Mouse (Mus musculus) frontal cortex, adult 2 months (tissue): ENCODE data around the gene Klf16. TPM values are rescaled to one million over a fixed set of nuclear protein-coding genes. Genes with fewer than 3 reads are reported as not detected.
"Not testable (repeated sequence)": the region's sequence is repeated elsewhere in the genome, so short reads cannot be mapped to it uniquely, and the experiment has no call there.

Source experiments
- DNase-seq, 2 experiments: peaks; one replicate each; pipeline ENCODE4 v3.0.0; 2022; ENCODE audit warnings: low spot score in 1 of 2; ENCODE audit errors: extremely low spot score in 1 of 2
- polyA plus RNA-seq: library from polyadenylated mRNA; depleted of rRNA; stranded (reverse); fragments of >200 nt; gene quantifications from 2 replicates; pipeline ENCODE4 v1.2.3, GENCODE M21; 2012

The Klf16 gene
- polyA plus RNA-seq, 1 experiment, result 37.9 TPM

GRCm38 (mm10) chr10:80606737-80607350 is 29.7 kb upstream of the Klf16 start:
- no peak for DNase-seq

GRCm38 (mm10) chr10:80606306-80606705 is 29.2 kb upstream of the Klf16 start:
- DNase-seq, result no peak

GRCm38 (mm10) chr10:80605721-80606120 is 28.6 kb upstream of the Klf16 start, which contains the start of gene Gm49322:
Gm49322 (plus strand) TSS chr10:80606021.
- not testable (repeated sequence) for DNase-seq

- no peak for DNase-seq
Observed at GRCm38 (mm10) chr10:80604988-80605387, 27.9 kb upstream of the Klf16 start.

- DNase-seq, result no peak
Observed at GRCm38 (mm10) chr10:80604001-80604509, 26.9 kb upstream of the Klf16 start.

- DNase-seq, result no peak
Observed at GRCm38 (mm10) chr10:80603364-80603763, 26.2 kb upstream of the Klf16 start.

DNA sequence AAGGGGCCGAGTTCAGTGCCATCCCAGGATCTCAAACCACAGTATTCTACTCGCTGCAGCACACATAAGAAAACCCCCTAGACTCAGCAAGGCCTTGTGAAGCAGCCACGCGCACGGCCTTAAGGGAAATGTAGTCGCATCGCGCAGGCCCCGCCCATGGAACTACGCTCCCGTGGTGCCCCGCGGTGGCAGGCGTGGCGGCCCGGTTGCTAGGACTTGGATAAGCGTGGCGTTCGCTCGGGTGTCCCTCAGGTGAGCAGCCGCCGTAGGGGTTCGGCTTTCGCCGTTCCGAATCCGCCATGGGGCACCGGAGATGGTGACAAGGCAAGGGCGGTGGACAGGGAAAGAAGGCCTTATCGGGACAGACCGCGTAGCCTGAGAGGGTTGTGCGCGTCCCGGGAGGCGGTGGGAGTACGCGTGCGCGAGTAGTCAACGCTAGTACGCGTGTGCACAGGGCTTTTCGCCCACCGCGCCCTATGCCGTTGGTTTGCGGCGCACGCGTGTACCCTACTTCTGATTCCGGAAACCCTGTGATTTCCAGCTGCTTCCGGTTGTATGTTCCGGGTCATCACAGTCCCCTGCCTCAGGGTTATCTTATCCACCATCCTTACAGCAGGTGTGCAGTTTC is 25.7 kb upstream of the Klf16 start, which contains the start of the genes Scamp4 and Adat3:
Scamp4 (plus strand) TSS at position 175 of the 628 bp plus-strand sequence.
Adat3 (plus strand) TSS at position 183 of the 628 bp plus-strand sequence.
- peak; percentile 93 to 96 for DNase-seq

- no peak for DNase-seq
Observed at GRCm38 (mm10) chr10:80596318-80596717, 19.2 kb upstream of the Klf16 start.

- DNase-seq, result peak; percentile 92 to 93
Observed at GRCm38 (mm10) chr10:80589879-80590854, 13.0 kb upstream of the Klf16 start, which contains the start of gene Abhd17a. Abhd17a (minus strand) TSS chr10:80590341.

- no peak for DNase-seq
Observed at GRCm38 (mm10) chr10:80589127-80589878, 12.2 kb upstream of the Klf16 start.

DNA sequence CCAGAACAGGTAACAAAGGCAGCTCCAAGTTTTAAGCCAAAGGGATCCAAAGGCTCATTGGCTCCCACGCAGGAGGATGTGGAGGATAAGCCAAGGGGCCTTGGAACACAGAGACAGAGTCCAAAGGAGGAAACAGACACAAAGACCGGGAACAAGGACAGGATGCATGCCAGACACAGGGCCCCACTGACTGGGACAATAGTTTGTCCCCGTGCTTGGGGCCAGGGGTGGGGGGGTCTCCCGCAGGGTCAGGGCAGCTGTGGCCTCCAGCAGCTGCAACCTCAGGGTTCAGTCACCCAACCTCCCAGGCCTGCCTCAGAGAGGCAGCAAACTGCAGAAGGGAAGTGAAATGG is 10.2 kb upstream of the Klf16 start:
- DNase-seq, result no peak

DNA sequence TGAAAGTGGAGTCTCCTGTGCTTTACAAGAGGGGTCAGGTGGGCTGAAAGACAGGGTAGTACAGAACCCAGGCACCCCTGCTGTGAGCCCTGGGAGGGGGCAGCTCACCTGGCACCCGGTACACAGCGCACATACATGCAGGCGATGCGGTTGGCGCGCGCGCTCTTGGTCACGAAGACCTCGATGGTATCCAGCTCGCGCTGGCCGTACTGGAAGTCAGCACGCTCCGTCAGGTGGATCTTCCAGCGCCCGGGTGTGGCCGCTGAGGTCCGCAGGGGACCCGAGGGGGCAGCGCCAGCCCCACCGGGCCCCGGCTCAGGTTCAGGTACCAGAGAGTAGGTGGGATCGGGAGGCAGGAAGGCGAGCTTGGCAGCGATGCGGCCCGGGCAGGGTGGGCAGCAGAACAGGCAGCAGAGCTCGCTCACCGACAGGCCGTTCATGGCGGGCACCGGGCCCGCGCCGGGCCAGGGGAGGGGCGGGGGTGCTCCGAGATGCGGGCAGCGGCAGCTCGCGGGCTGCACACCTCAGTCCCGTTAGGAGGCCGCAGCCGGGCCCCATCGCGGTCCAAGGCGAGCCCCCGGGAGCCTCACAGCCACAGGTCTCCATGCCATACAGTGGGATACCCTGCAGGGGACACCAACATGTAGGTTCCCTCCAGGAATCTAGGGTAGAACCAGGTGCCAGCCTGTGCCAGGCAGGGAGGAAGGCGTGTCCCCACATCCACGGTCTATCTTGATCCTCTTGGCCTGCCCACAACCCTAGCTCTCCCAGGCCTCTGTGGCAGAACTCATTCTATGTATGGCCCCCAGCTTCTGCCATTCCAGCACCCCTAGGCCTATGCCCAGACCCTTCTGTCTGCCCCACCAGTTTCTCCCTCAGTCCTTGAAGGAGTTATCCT is 9.5 kb upstream of the Klf16 start:
- DNase-seq, result no peak

DNA sequence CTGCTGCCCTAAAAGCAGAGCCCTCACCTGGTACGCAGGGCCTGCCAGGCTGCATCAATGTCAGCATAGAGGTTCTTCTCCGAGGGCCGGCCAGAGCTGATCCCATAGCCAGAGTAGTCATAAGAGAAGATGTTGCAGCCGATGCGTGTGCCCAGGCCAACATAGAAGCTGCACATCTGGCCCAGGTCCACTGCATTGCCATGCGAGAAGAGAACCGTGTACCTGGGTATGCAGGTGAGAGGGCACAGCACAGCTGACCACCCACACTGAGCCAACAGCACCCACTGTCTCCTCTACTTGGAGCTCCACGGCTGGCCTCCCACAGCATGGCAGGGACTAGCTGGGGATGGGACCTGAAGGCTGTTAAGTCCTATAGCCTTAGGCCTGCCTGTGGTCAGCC is 8.5 kb upstream of the Klf16 start:
- no peak for DNase-seq

DNA sequence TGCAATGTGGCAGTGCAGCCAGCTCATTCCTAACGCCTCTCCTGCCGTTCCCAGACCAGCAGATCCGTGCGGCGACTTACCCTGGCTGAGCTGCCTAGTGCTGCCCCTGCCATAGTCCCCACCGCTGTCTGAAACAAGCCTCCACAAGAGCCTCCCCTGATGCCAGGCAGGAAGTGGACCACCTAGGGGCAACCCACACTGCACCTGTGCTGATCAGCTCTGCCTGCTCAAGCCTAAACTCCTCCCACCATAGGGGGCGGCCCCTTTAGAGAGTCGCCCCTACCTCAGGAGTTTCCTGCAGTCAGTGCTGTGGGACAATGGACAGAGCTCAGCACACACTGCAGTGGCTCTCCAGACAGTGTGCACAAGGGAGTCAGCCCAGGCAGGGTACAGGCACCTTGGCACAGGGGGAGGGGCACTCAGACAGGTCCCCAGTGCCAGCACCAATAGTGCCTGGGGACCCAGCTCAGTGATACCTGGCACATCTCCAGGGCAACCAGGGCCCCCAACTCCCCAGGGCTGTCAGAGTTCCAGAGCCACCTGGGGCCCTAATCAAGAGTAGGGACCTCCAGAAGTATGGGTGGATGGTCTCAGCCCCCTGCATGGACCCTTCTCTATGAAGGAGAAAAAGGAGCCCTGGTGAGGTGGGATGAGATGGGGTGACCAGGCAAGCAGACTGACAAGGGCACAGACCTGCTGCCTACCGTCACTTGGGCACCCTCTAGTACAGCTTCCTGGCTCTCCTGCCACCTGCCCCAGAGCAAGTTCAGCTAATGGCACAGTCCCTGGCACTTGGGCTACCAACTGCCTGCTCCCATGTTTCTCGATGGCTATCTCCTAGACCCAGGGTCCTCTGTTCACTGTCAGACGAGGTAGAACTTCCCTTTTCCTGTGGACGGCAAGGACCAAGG is 7.8 kb upstream of the Klf16 start:
- DNase-seq, result no peak

GRCm38 (mm10) chr10:80584045-80584488 is 6.9 kb upstream of the Klf16 start:
- DNase-seq, result no peak

GRCm38 (mm10) chr10:80583047-80583446 is 5.9 kb upstream of the Klf16 start:
- no peak for DNase-seq

DNA sequence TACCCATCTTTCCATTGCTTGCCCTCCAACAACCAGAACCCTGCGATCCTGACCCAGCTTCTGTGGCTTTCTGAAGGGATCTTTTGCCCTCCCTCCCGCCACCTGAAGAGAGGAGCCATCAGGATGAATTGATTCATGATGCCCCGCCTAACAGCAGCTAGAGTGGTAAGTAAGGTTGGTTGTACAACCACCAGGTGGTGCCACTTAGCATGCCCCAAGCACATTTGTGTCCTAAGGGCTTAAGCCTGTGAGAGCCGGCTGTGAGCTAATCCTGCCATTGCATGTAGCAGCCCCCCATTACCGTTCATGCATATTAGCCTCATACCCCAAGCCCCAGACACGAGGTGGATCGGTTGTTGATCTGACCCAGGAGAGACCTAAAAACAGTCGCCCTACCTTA is 1.8 kb upstream of the Klf16 start:
- peak in 1 of 2 experiments; percentile 64 for DNase-seq
